Mouse (Mus musculus) MEL (cell line): ENCODE measurements at regions not wholly inside any gene's neighbourhood (a gene's known extent, or its start where the extent isn't known, plus 50 kb on each side); places are given as distances from the start of the nearest gene placed in this dataset.

ENCODE experiments used
- DNase-seq: peaks from one replicate; pipeline ENCODE4 v3.0.0; 2011; ENCODE audit warnings: low read depth, low spot score
- H3K27ac ChIP-seq: 2 replicates; pipeline ENCODE4 v1.5.1; 2012; ENCODE audit warnings: low read depth, mild to moderate bottlenecking, control low read depth, low read length, moderate library complexity; ENCODE audit not compliant: control insufficient read depth
- H3K27me3 ChIP-seq, 2 experiments: fragments of 150-350 bp in 1 of 2; sonication (generic) in 1 of 2; 2 replicates each; pipeline ENCODE4 v1.6.1; 2012; ENCODE audit warnings: low read length in 2 of 2, mild to moderate bottlenecking in 2 of 2, improper control_type of control experiment in 1 of 2, moderate library complexity in 1 of 2; ENCODE audit not compliant: insufficient read depth in 2 of 2, control insufficient read depth in 1 of 2
- H3K36me3 ChIP-seq, 2 experiments: 2 replicates each; pipeline ENCODE4 v1.6.1; 2012 to 2014; ENCODE audit warnings: low read length in 2 of 2, improper control_type of control experiment in 1 of 2, inconsistent platforms in 1 of 2, mild to moderate bottlenecking in 1 of 2; ENCODE audit not compliant: insufficient read depth in 2 of 2, control insufficient read depth in 1 of 2
- H3K4me1 ChIP-seq, 2 experiments: fragments of 150-350 bp in 1 of 2; sonication (generic) in 1 of 2; 2 replicates each; pipeline ENCODE4 v1.6.1; 2012; ENCODE audit warnings: low read length in 2 of 2, improper control_type of control experiment in 1 of 2, mild to moderate bottlenecking in 1 of 2; ENCODE audit not compliant: insufficient read depth in 2 of 2, control insufficient read depth in 1 of 2
- H3K4me3 ChIP-seq, 2 experiments: fragments of 150-350 bp in 1 of 2; sonication (generic) in 1 of 2; 2 replicates each; pipeline ENCODE4 v1.5.1; 2012; ENCODE audit warnings: low read depth in 2 of 2, low read length in 2 of 2, mild to moderate bottlenecking in 2 of 2, moderate library complexity in 2 of 2, control low read depth in 1 of 2, improper control_type of control experiment in 1 of 2; ENCODE audit not compliant: control insufficient read depth in 1 of 2, insufficient read depth in 1 of 2
- H3K79me2 ChIP-seq: 2 replicates; pipeline ENCODE4 v1.6.1; 2012; ENCODE audit warnings: mild to moderate bottlenecking, low read length, moderate library complexity; ENCODE audit not compliant: control insufficient read depth, poor library complexity, insufficient read depth
- H3K9ac ChIP-seq: 2 replicates; pipeline ENCODE4 v1.6.1; 2012; ENCODE audit warnings: low read depth, mild to moderate bottlenecking, control low read depth, low read length, moderate library complexity; ENCODE audit not compliant: control insufficient read depth, poor library complexity, severe bottlenecking
- H3K9me3 ChIP-seq: fragments of 150-350 bp; sonication (generic); replicated peaks from 2 replicates; pipeline ENCODE4 v1.6.1; 2012; ENCODE audit warnings: mild to moderate bottlenecking, low read length, improper control_type of control experiment, moderate library complexity; ENCODE audit not compliant: insufficient read depth
- BHLHE40 ChIP-seq: IDR thresholded peaks from 2 replicates; pipeline ENCODE4 v1.6.1; 2012; ENCODE audit warnings: low read depth, mild to moderate bottlenecking, inconsistent platforms, low read length, improper control_type of control experiment, borderline replicate concordance
- CHD2 ChIP-seq: IDR thresholded peaks from 2 replicates; pipeline ENCODE4 v1.6.1; 2011; ENCODE audit warnings: low read length, improper control_type of control experiment
- CTCF ChIP-seq, 3 experiments: IDR thresholded peaks in 2 of 3; conservative IDR thresholded peaks in 1 of 3; 2 replicates each; pipeline ENCODE4 v1.5.1; 2011 to 2012; ENCODE audit warnings: low read length in 3 of 3, low read depth in 2 of 3, mild to moderate bottlenecking in 2 of 3, improper control_type of control experiment in 1 of 3, inconsistent platforms in 1 of 3, mixed read lengths in 1 of 3, moderate library complexity in 1 of 3; ENCODE audit not compliant: control insufficient read depth in 1 of 3, insufficient read depth in 1 of 3, poor library complexity in 1 of 3, severe bottlenecking in 1 of 3
- ELF1 ChIP-seq: IDR thresholded peaks from 2 replicates; pipeline ENCODE4 v1.6.1; 2014; ENCODE audit warnings: low read depth, mild to moderate bottlenecking, inconsistent platforms, low read length, improper control_type of control experiment, moderate library complexity
- ETS1 ChIP-seq: IDR thresholded peaks from 2 replicates; pipeline ENCODE4 v1.6.1; 2012; ENCODE audit warnings: low read depth, mild to moderate bottlenecking, inconsistent platforms, low read length, improper control_type of control experiment, moderate library complexity
- GABPA ChIP-seq: IDR thresholded peaks from 2 replicates; pipeline ENCODE4 v1.6.1; 2012; ENCODE audit warnings: low read depth, mild to moderate bottlenecking, inconsistent platforms, low read length, improper control_type of control experiment, moderate library complexity
- GATA1 ChIP-seq: IDR thresholded peaks from 2 replicates; pipeline ENCODE4 v1.6.1; 2011; ENCODE audit warnings: low read depth, low read length, improper control_type of control experiment
- KAT2A ChIP-seq: conservative IDR thresholded peaks from 2 replicates; pipeline ENCODE4 v1.6.1; 2012; ENCODE audit warnings: low read depth, low read length, improper control_type of control experiment, inconsistent platforms
- MAFK ChIP-seq: IDR thresholded peaks from 2 replicates; pipeline ENCODE4 v1.6.1; 2011; ENCODE audit warnings: low read depth, mild to moderate bottlenecking, low read length, improper control_type of control experiment, borderline replicate concordance
- MAX ChIP-seq: IDR thresholded peaks from 2 replicates; pipeline ENCODE4 v1.6.1; 2011; ENCODE audit warnings: low read length, improper control_type of control experiment
- MYC ChIP-seq: IDR thresholded peaks from 2 replicates; pipeline ENCODE4 v1.6.1; 2011; ENCODE audit warnings: low read depth, mild to moderate bottlenecking, low read length, improper control_type of control experiment, moderate library complexity
- NELFE ChIP-seq: IDR thresholded peaks from 2 replicates; pipeline ENCODE4 v1.6.1; 2011; ENCODE audit warnings: low read depth, low read length, improper control_type of control experiment
- NRF1 ChIP-seq: IDR thresholded peaks from 2 replicates; pipeline ENCODE4 v1.6.1; 2014; ENCODE audit warnings: low read depth, mild to moderate bottlenecking, inconsistent platforms, low read length, improper control_type of control experiment, moderate library complexity; ENCODE audit not compliant: poor library complexity, insufficient read depth, severe bottlenecking
- POLR2AphosphoS2 ChIP-seq: IDR thresholded peaks from 2 replicates; pipeline ENCODE4 v1.6.1; 2011; ENCODE audit warnings: low read length, improper control_type of control experiment
- POLR2AphosphoS5 ChIP-seq: IDR thresholded peaks from 2 replicates; pipeline ENCODE4 v1.6.1; 2012; ENCODE audit warnings: low read depth, borderline replicate concordance, mild to moderate bottlenecking, inconsistent platforms, low read length, moderate library complexity, mixed read lengths
- RAD21 ChIP-seq: IDR thresholded peaks from 2 replicates; pipeline ENCODE4 v1.6.1; 2011; ENCODE audit warnings: mild to moderate bottlenecking, low read depth, low read length, improper control_type of control experiment
- RCOR1 ChIP-seq: IDR thresholded peaks from 2 replicates; pipeline ENCODE4 v1.6.1; 2012; ENCODE audit warnings: low read depth, mild to moderate bottlenecking, inconsistent platforms, low read length, improper control_type of control experiment
- SIN3A ChIP-seq: IDR thresholded peaks from 2 replicates; pipeline ENCODE4 v1.6.1; 2012; ENCODE audit warnings: low read length, improper control_type of control experiment, inconsistent platforms
- TCF12 ChIP-seq: IDR thresholded peaks from 2 replicates; pipeline ENCODE4 v1.6.1; 2014; ENCODE audit warnings: low read depth, mild to moderate bottlenecking, inconsistent platforms, low read length, improper control_type of control experiment, moderate library complexity
- ZKSCAN1 ChIP-seq: IDR thresholded peaks from 2 replicates; pipeline ENCODE4 v1.6.1; 2012; ENCODE audit warnings: low read depth, mild to moderate bottlenecking, inconsistent platforms, low read length, improper control_type of control experiment, moderate library complexity
- ZMIZ1 ChIP-seq: IDR thresholded peaks from 2 replicates; pipeline ENCODE4 v1.6.1; 2012; ENCODE audit warnings: low read depth, mild to moderate bottlenecking, inconsistent platforms, low read length, improper control_type of control experiment, moderate library complexity
- ZNF384 ChIP-seq: IDR thresholded peaks from 2 replicates; pipeline ENCODE4 v1.6.1; 2012; ENCODE audit warnings: low read depth, mild to moderate bottlenecking, inconsistent platforms, low read length, improper control_type of control experiment

GRCm38 (mm10) chr8:96256294-96256693, 367.9 kb upstream of the Got2 start:
- no peaks in the 10 kb centered on the region for H3K9me3 ChIP-seq
- TF ChIP-seq CTCF (IDR thresholded peaks at IDR 0.05 in 2 of 3, conservative IDR thresholded peaks at IDR 0.05 in 1 of 3; ENCODE audit: control insufficient read depth in 1 of 3, insufficient read depth in 1 of 3, low read depth in 2 of 3, low read length in 3 of 3, poor library complexity in 1 of 3, severe bottlenecking in 1 of 3): no peak
- no peak for TF ChIP-seq MYC
- TF ChIP-seq CHD2: no peak
- no peak for TF ChIP-seq ETS1
- no peak for TF ChIP-seq RCOR1
- no peak for TF ChIP-seq ELF1
- TF ChIP-seq GABPA: no peak
- TF ChIP-seq NRF1: no peak
- TF ChIP-seq KAT2A: no peak
- no peak for TF ChIP-seq BHLHE40
- TF ChIP-seq RAD21: no peak
- no peak for TF ChIP-seq ZKSCAN1
- H3K4me1 ChIP-seq: no peaks in the 10 kb centered on the region
- no peaks in the 10 kb centered on the region for H3K79me2 ChIP-seq
- H3K9ac ChIP-seq: no peak overlapping the region
- no peak overlapping the region for H3K27ac ChIP-seq
- H3K27me3 ChIP-seq: no peaks in the 10 kb centered on the region
- no peak for DNase-seq
- no peaks in the 10 kb centered on the region for H3K36me3 ChIP-seq
- H3K4me3 ChIP-seq: no peak overlapping the region

- no peak for DNase-seq
- Histone ChIP-seq H3K36me3 (no peaks in the 10 kb centered on the region), H3K79me2 (no peaks in the 10 kb centered on the region), H3K4me1 (no peaks in the 10 kb centered on the region), H3K27ac (no peak overlapping the region), H3K4me3 (no peak overlapping the region), H3K9me3 (no peaks in the 10 kb centered on the region), H3K9ac (no peak overlapping the region), H3K27me3 (no peaks in the 10 kb centered on the region)
- TF ChIP-seq POLR2AphosphoS2: no peak
- TF ChIP-seq RAD21: no peak
- TF ChIP-seq POLR2AphosphoS5: no peak
- TF ChIP-seq KAT2A: no peak
- TF ChIP-seq TCF12: no peak
- no peak for TF ChIP-seq NELFE
- no peak for TF ChIP-seq GATA1
- TF ChIP-seq MAX: no peak
- no peak for TF ChIP-seq SIN3A
- no peak for TF ChIP-seq ZNF384
- no peak for TF ChIP-seq NRF1
- TF ChIP-seq MAFK: no peak
- TF ChIP-seq ZMIZ1: no peak
- no peak for TF ChIP-seq ELF1
Observed at GRCm38 (mm10) chr8:96255811-96256210, 367.5 kb upstream of the Got2 start.
